ENCODE assay signal across 17 mouse cellular contexts in genomic region chr4:44069411-44069810, GRCm38 (mm10). TPM values are rescaled to one million over a fixed set of nuclear protein-coding genes. Genes with fewer than 3 reads are reported as not detected.
DNase-seq lines count a peak whose midpoint lies in the region; ATAC-seq and TF ChIP-seq lines count a peak whose summit lies in the region.
"Had no signal": no experiment of that assay in that cellular context is flagged by ENCODE, and none has a peak within 500 bp of the region (broad histone marks: within the 10 kb centered on the region; RNA-seq: fewer than 3 reads in every experiment).

No protein-coding gene starts in this region.

- no peak overlapping the region for H3K4me2 ChIP-seq in heart, embryonic 12.5 days
- H3K4me2 ChIP-seq in heart, embryonic 16.5 days (ENCODE audit: low read depth, low read length) = no peak overlapping the region
- no peak overlapping the region for H3K4me2 ChIP-seq in liver, embryonic 16.5 days (ENCODE audit: low read depth, low read length)
- 0 out of 2 replicates have a peak overlapping the region, but pooled peaks have one; percentile 55 for H3K4me2 ChIP-seq in liver, postnatal 0 days (ENCODE audit: low read depth, low read length)
- H3K4me2 ChIP-seq: forebrain, embryonic 13.5 days had no signal

- intact Hi-C loops in heart, postnatal 10 days (cut with DNase I) = loop anchor here (5.0 kb wide), 1 partner anchor 223 kb away; no protein-coding TSS in a partner anchor

- H3K27me3 ChIP-seq in heart, embryonic 12.5 days (replicated peaks) = no peaks in the 10 kb centered on the region
- H3K27me3 ChIP-seq in heart, embryonic 16.5 days (ENCODE audit: control insufficient read depth, insufficient read depth, low read length) = no peaks in the 10 kb centered on the region
- no peaks in the 10 kb centered on the region for H3K27me3 ChIP-seq in liver, embryonic 16.5 days (ENCODE audit: control insufficient read depth, insufficient read depth, low read depth, low read length)
- no peaks in the 10 kb centered on the region for H3K27me3 ChIP-seq in liver, postnatal 0 days (ENCODE audit: insufficient read depth, low read length)
- H3K27me3 ChIP-seq: forebrain, embryonic 13.5 days; hindbrain, embryonic 15.5 days had no signal

- no peaks in the 10 kb centered on the region for H3K9me3 ChIP-seq in heart, embryonic 12.5 days (replicated peaks)
- H3K9me3 ChIP-seq in heart, embryonic 16.5 days (replicated peaks; ENCODE audit: control insufficient read depth, low read length) = no peaks in the 10 kb centered on the region
- no peaks in the 10 kb centered on the region for H3K9me3 ChIP-seq in liver, embryonic 16.5 days (replicated peaks; ENCODE audit: control insufficient read depth, low read length)
- H3K9me3 ChIP-seq in liver, postnatal 0 days (ENCODE audit: low read length) = no peaks in the 10 kb centered on the region
- H3K9me3 ChIP-seq: embryonic facial prominence, embryonic 10.5 days; forebrain, embryonic 13.5 days; hindbrain, embryonic 15.5 days had no signal

- no peak for ATAC-seq in heart, embryonic 12.5 days (ENCODE audit: insufficient number of reproducible peaks, low FRiP score)
- no peak for ATAC-seq in heart, embryonic 16.5 days (replicated peaks; ENCODE audit: extremely low read depth, insufficient read depth, low FRiP score)
- ATAC-seq in liver, embryonic 16.5 days (ENCODE audit: low read depth) = no peak
- ATAC-seq in liver, postnatal 0 days = no peak
- ATAC-seq: forebrain, embryonic 13.5 days; forebrain, postnatal 0 days; intestine, embryonic 16.5 days had no signal

- no peak for TF ChIP-seq CTCF in liver, postnatal 0 days (IDR thresholded peaks at IDR 0.05; ENCODE audit: low read depth)

- no peak overlapping the region for H3K4me3 ChIP-seq in heart, embryonic 12.5 days
- H3K4me3 ChIP-seq in heart, embryonic 16.5 days (ENCODE audit: low read length) = no peak overlapping the region
- H3K4me3 ChIP-seq in liver, embryonic 16.5 days (ENCODE audit: low read depth, low read length) = no peak overlapping the region
- no peak overlapping the region for H3K4me3 ChIP-seq in liver, postnatal 0 days (ENCODE audit: low read depth, low read length)
- H3K4me3 ChIP-seq: embryonic facial prominence, embryonic 10.5 days; forebrain, embryonic 13.5 days; hindbrain, embryonic 15.5 days had no signal

- peaks cover 39% of the 10 kb centered on the region for H3K4me1 ChIP-seq in heart, embryonic 12.5 days (replicated peaks)
- H3K4me1 ChIP-seq in heart, embryonic 16.5 days (ENCODE audit: control insufficient read depth, insufficient read depth, low read length) = peaks cover 32% of the 10 kb centered on the region
- H3K4me1 ChIP-seq in liver, embryonic 16.5 days (ENCODE audit: control insufficient read depth, low read depth, low read length) = peaks cover 50% of the 10 kb centered on the region
- H3K4me1 ChIP-seq in liver, postnatal 0 days (ENCODE audit: insufficient read depth) = peaks cover 42% of the 10 kb centered on the region

- no peak overlapping the region for H3K9ac ChIP-seq in heart, embryonic 12.5 days
- no peak overlapping the region for H3K9ac ChIP-seq in heart, embryonic 16.5 days (ENCODE audit: low read length)
- H3K9ac ChIP-seq in liver, embryonic 16.5 days (ENCODE audit: low read depth, low read length) = no peak overlapping the region
- no peak overlapping the region for H3K9ac ChIP-seq in liver, postnatal 0 days (replicated peaks)
- H3K9ac ChIP-seq: forebrain, embryonic 13.5 days; forebrain, postnatal 0 days; hindbrain, embryonic 15.5 days had no signal

- H3K36me3 ChIP-seq in heart, embryonic 12.5 days = 0 out of 2 replicates have a peak, but pooled peaks cover 3% of the 10 kb centered on the region
- H3K36me3 ChIP-seq in heart, embryonic 16.5 days (ENCODE audit: control insufficient read depth, insufficient read depth) = no peaks in the 10 kb centered on the region
- no peaks in the 10 kb centered on the region for H3K36me3 ChIP-seq in liver, embryonic 16.5 days (ENCODE audit: control insufficient read depth, insufficient read depth)
- no peaks in the 10 kb centered on the region for H3K36me3 ChIP-seq in liver, postnatal 0 days (replicated peaks; ENCODE audit: insufficient read depth, low read length)
- H3K36me3 ChIP-seq: embryonic facial prominence, embryonic 10.5 days; hindbrain, embryonic 15.5 days had no signal

- peak overlapping the region; percentile 25 for H3K27ac ChIP-seq in heart, embryonic 12.5 days (ENCODE audit: poor library complexity, severe bottlenecking)
- H3K27ac ChIP-seq in heart, embryonic 16.5 days (ENCODE audit: low read length) = peak overlapping the region; percentile 16; the same call in 1 of the 2 replicates
- peak overlapping the region; percentile 52; the same call in 1 of the 2 replicates for H3K27ac ChIP-seq in liver, embryonic 16.5 days (ENCODE audit: low read length)
- H3K27ac ChIP-seq in liver, postnatal 0 days (ENCODE audit: low read depth) = peak overlapping the region; percentile 87
- H3K27ac ChIP-seq: embryonic facial prominence, embryonic 10.5 days; forebrain, embryonic 13.5 days; hindbrain, embryonic 15.5 days had no signal

- 93% methylated on average over 4 of the region's 4 CpGs for WGBS in heart, embryonic 12.5 days
- WGBS in heart, embryonic 16.5 days = 91% methylated on average over 4 of the region's 4 CpGs
- 74% methylated on average over 4 of the region's 4 CpGs for WGBS in liver, embryonic 16.5 days (ENCODE audit: insufficient replicate concordance)
- 78% methylated on average over 4 of the region's 4 CpGs for WGBS in liver, postnatal 0 days (ENCODE audit: insufficient replicate concordance)

- DNase-seq in heart, adult 18-20 months = no peak
- DNase-seq in heart, postnatal 10 days = no peak
- no peak for DNase-seq in liver, postnatal 0 days
- DNase-seq: adrenal gland, adult 2 months; adrenal gland, postnatal 25 days; cerebellum, adult 18-20 months; cerebellum, adult 9-11 months; forebrain, postnatal 0 days; gastrocnemius, postnatal 14 days; kidney, adult 2 months had no signal

- TF ChIP-seq EP300 in liver, postnatal 0 days (IDR thresholded peaks at IDR 0.05; ENCODE audit: low read depth) = no peak

RNA-seq across cellular contexts. Expression of gene Gne, which starts 14.6 kb away (rescaled TPM):
- polyA plus RNA-seq in heart, embryonic 12.5 days (2016; fragmentation: Nextera tagmentation; extraction: Ambion mirVana) = 35.6 and 36.3 TPM in 2 replicates
- total RNA-seq in heart, adult 18-20 months (2021) = 10 to 100 TPM; 29.2 to 32.6 TPM
- 38.3 and 40.8 TPM in 2 replicates for polyA plus RNA-seq in heart, embryonic 16.5 days (2015; fragmentation: Nextera tagmentation; extraction: Ambion mirVana)
- 10 to 100 TPM; 33.7 to 38.5 TPM for total RNA-seq in heart, postnatal 10 days (2021)
- 32.2 and 36.2 TPM in 2 replicates for polyA plus RNA-seq in liver, embryonic 16.5 days (2015; fragmentation: Nextera tagmentation; extraction: Ambion mirVana)
- 47.5 and 49.5 TPM in 2 replicates for polyA plus RNA-seq in liver, postnatal 0 days (2015; fragmentation: Nextera tagmentation; extraction: Ambion mirVana)

Comparison
In these comparisons a context has a peak if more than half of its experiments do, and no peak if none do; other contexts are left out.
1. H3K27ac ChIP-seq: peak in every context shown above with its lines; median percentile 87 in liver, postnatal 0 days; 52 in liver, embryonic 16.5 days; 25 in heart, embryonic 12.5 days; 16 in heart, embryonic 16.5 days.